Mouse (Mus musculus) gastrocnemius, adult 18-20 months (tissue): ENCODE measurements around the gene Spint5. TPM values are rescaled to one million over a fixed set of nuclear protein-coding genes. Genes with fewer than 3 reads are reported as not detected.

Experiments
- total RNA-seq, 2 experiments: library from RNA; stranded (reverse); gene quantifications; 2 replicates each; pipeline ENCODE4 v1.2.3; 2021

Spint5 gene
- total RNA-seq, 2 experiments from 2014 or later: not detected

Other genes starting within 250 kb of the Spint5 start
- not detected for gene Trp53tg5, start 241.6 kb upstream of the Spint5 start, total RNA-seq
- 10 to 100 TPM; 22.8 to 24.5 TPM for gene Dbndd2, start 229.2 kb upstream of the Spint5 start, total RNA-seq
- 10 to 100 TPM; 31.4 to 32.6 TPM for gene Pigt, start 217.8 kb upstream of the Spint5 start, total RNA-seq
- gene Wfdc2, start 152.9 kb upstream of the Spint5 start, total RNA-seq: not detected
- gene Spint3, start 141.8 kb upstream of the Spint5 start, total RNA-seq: not detected
- not detected for gene Wfdc6a, start 129.9 kb upstream of the Spint5 start, total RNA-seq
- gene Eppin, start 121.7 kb upstream of the Spint5 start, total RNA-seq: not detected
- not detected for gene Wfdc6b, start 101.8 kb upstream of the Spint5 start, total RNA-seq
- gene Wfdc8, start 101.7 kb upstream of the Spint5 start, total RNA-seq: not detected
- not detected for gene Wfdc16, start 76.5 kb upstream of the Spint5 start, total RNA-seq
- gene Wfdc10, start 59.3 kb upstream of the Spint5 start, total RNA-seq: not detected
- gene Wfdc9, start 58.7 kb upstream of the Spint5 start, total RNA-seq: not detected
- gene Wfdc11, start 41.2 kb upstream of the Spint5 start, total RNA-seq: not detected
- gene Wfdc13, start 30.2 kb upstream of the Spint5 start, total RNA-seq: not detected
- not detected for gene Spint4, start 16.8 kb upstream of the Spint5 start, total RNA-seq
- not detected for gene Wfdc3, start 30.6 kb downstream of the Spint5 start, total RNA-seq
- gene Dnttip1, start 30.7 kb downstream of the Spint5 start, total RNA-seq: 10 to 100 TPM; 15.7 to 20.7 TPM
- under 1 TPM; 0.41 to 0.50 TPM for gene Ube2c, start 54.6 kb downstream of the Spint5 start, total RNA-seq
- over 10,000 TPM; 18,106 to 19,583 TPM for gene Tnnc2, start 64.7 kb downstream of the Spint5 start, total RNA-seq
- gene Snx21, start 70.5 kb downstream of the Spint5 start, total RNA-seq: 10 to 100 TPM; 20.0 to 24.3 TPM
- 1 to 10 TPM; 8.0 to 8.2 TPM for gene Acot8, start 89.6 kb downstream of the Spint5 start, total RNA-seq
- gene Zswim3, start 89.8 kb downstream of the Spint5 start, total RNA-seq: 1 to 10 TPM; 1.5 TPM
- gene Zswim1, start 107.4 kb downstream of the Spint5 start, total RNA-seq: 1 to 10 TPM; 5.6 to 5.8 TPM
- not detected for gene Spata25, start 113.2 kb downstream of the Spint5 start, total RNA-seq
- 10 to 100 TPM; 51.3 to 55.9 TPM for gene Ctsa, start 117.6 kb downstream of the Spint5 start, total RNA-seq
- 10 to 100 TPM; 37.2 to 41.0 TPM for gene Neurl2, start 118.2 kb downstream of the Spint5 start, total RNA-seq
- gene Pltp, start 142.4 kb downstream of the Spint5 start, total RNA-seq: 10 to 100 TPM; 12.5 to 21.8 TPM
- gene Pcif1, start 164.0 kb downstream of the Spint5 start, total RNA-seq: 10 to 100 TPM; 26.3 to 28.6 TPM
- gene Zfp335, start 196.5 kb downstream of the Spint5 start, total RNA-seq: 1 to 10 TPM; 7.4 to 8.4 TPM
- under 1 TPM; 0.43 to 0.85 TPM for gene Mmp9, start 225.5 kb downstream of the Spint5 start, total RNA-seq
- gene Slc12a5, start 245.5 kb downstream of the Spint5 start, total RNA-seq: under 1 TPM; 0.40 to 0.55 TPM